Mouse (Mus musculus) small intestine, adult 2 months (tissue): Measurements from ENCODE around the gene Magi1.

Experiments
- CTCF ChIP-seq: fragments of 200-500 bp; IDR thresholded peaks from 2 replicates; pipeline ENCODE4 v1.5.1; 2012; ENCODE audit warnings: low read depth, mild to moderate bottlenecking, control low read depth, inconsistent platforms, low read length, moderate library complexity, mixed read lengths; ENCODE audit not compliant: insufficient replicate concordance, insufficient read length; ENCODE audit errors: extremely low read depth
- POLR2A ChIP-seq: fragments of 200-500 bp; IDR thresholded peaks from 2 replicates; pipeline ENCODE4 v1.6.1; 2012; ENCODE audit warnings: low read depth, mild to moderate bottlenecking, control low read depth, inconsistent platforms, low read length, moderate library complexity

- TF ChIP-seq CTCF (no peak), POLR2A (no peak)
These were observed 262.3 kb downstream of the Magi1 start for GRCm38 (mm10) chr6:94021239-94021962.
